Mouse (Mus musculus): ENCODE measurements around the gene Dvl3. TPM values are rescaled to one million over a fixed set of nuclear protein-coding genes. Genes with fewer than 3 reads are reported as not detected.

The Dvl3 gene
- total and polyA plus RNA-seq, 2 experiments from 2014 or later, result 11.4 to 36.9 TPM

DNA sequence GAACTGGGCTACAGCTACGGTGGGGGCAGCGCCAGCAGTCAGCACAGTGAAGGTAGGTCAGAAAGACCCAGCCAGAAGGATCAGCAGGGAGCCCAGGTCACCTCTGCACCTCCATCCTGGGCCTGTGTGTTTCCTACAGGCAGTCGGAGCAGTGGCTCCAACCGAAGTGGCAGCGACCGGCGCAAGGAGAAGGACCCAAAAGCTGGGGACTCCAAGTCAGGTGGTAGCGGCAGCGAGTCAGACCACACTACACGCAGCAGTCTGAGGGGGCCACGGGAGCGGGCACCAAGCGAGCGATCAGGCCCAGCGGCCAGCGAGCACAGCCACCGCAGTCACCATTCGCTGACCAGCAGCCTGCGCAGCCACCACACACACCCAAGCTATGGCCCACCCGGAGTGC is 14.2 kb downstream of the Dvl3 start:
- no peak for ATAC-seq (ENCODE audit: insufficient read depth, low read depth)
- DNase-seq (ENCODE audit: low spot score), result no peak
- 93% methylated on average over 20 of the region's 20 CpGs for WGBS
- Histone ChIP-seq H3K4me1 (ENCODE audit: control insufficient read depth, insufficient read depth) (peaks cover 1% of the 10 kb centered on the region; the same call in 1 of the 2 replicates), H3K4me3 (ENCODE audit: low read depth, low read length) (no peak overlapping the region), H3K9ac (replicated peaks; ENCODE audit: low read depth, low read length) (no peak overlapping the region), H3K36me3 (replicated peaks; ENCODE audit: control insufficient read depth, insufficient read depth, low read length) (peaks cover 73% of the 10 kb centered on the region), H3K4me2 (ENCODE audit: low read depth, low read length) (no peak overlapping the region), H3K9me3 (replicated peaks; ENCODE audit: control insufficient read depth, low read length) (no peaks in the 10 kb centered on the region), H3K27ac (ENCODE audit: low read depth) (no peak overlapping the region), H3K27me3 (ENCODE audit: control insufficient read depth, insufficient read depth, low read length) (no peaks in the 10 kb centered on the region)
- TF ChIP-seq EP300 (IDR thresholded peaks at IDR 0.05; ENCODE audit: low read depth) (no peak), CTCF (IDR thresholded peaks at IDR 0.05; ENCODE audit: low read depth) (no peak)

DNA sequence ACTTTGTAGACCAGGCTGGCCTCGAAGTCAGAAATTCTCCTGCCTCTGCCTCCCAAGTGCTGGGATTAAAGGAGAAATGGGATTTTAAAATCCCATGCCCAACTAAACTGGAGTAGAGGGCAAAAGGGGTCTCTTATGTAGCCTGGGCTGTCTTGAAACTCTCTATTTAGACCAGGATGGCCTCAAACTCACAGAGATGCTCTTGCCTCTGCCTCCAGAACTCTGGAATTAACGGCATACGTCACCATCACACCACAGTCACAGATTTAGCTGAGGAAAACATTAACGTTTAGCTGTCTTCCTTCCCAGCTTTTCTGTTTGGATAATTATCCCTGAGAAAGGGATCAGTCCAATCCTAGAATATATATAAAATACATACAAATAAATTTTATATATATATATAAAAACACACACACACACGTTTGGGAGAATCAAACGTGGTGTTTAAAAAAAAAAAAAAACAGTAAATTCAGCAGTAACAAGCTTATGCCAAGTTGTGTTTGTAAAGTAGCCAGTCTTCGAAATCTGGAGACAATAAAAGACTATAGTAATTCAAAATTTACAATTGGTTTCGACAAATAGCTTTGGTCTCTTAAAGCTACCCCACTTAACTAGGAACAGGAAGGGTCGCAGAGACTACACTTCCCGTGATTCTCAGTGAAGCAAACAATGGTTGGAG is 18.0 kb downstream of the Dvl3 start:
- DNase-seq (ENCODE audit: low spot score) (no peak), ATAC-seq (ENCODE audit: insufficient read depth, low read depth) (no peak)
- Histone ChIP-seq H3K27me3 (ENCODE audit: control insufficient read depth, insufficient read depth, low read length) (no peaks in the 10 kb centered on the region), H3K9me3 (replicated peaks; ENCODE audit: control insufficient read depth, low read length) (no peaks in the 10 kb centered on the region), H3K27ac (ENCODE audit: low read depth) (no peak overlapping the region), H3K4me2 (ENCODE audit: low read depth, low read length) (0 out of 2 replicates have a peak overlapping the region, but pooled peaks have one; percentile 25), H3K9ac (replicated peaks; ENCODE audit: low read depth, low read length) (no peak overlapping the region), H3K36me3 (replicated peaks; ENCODE audit: control insufficient read depth, insufficient read depth, low read length) (peaks cover 53% of the 10 kb centered on the region), H3K4me1 (ENCODE audit: control insufficient read depth, insufficient read depth) (peaks cover 21% of the 10 kb centered on the region), H3K4me3 (ENCODE audit: low read depth, low read length) (no peak overlapping the region)
- WGBS, result 41% methylated on average over 10 of the region's 10 CpGs
- no peak for TF ChIP-seq CTCF (IDR thresholded peaks at IDR 0.05; ENCODE audit: low read depth)
- TF ChIP-seq EP300 (IDR thresholded peaks at IDR 0.05; ENCODE audit: low read depth), result no peak

- no peaks in the 10 kb centered on the region for H3K9me3 ChIP-seq (replicated peaks; ENCODE audit: control insufficient read depth, low read length)
- H3K4me3 ChIP-seq (ENCODE audit: low read depth, low read length), result peak within 1 kb of the TSS; percentile 96
- TF ChIP-seq EP300 (IDR thresholded peaks at IDR 0.05; ENCODE audit: low read depth) (no peak), CTCF (IDR thresholded peaks at IDR 0.05; ENCODE audit: low read depth) (no peak)
- peak; percentile 99 for DNase-seq (ENCODE audit: low spot score)
- H3K4me2 ChIP-seq (ENCODE audit: low read depth, low read length), result peak within 1 kb of the TSS; percentile 80
- H3K36me3 ChIP-seq (replicated peaks; ENCODE audit: control insufficient read depth, insufficient read depth, low read length), result peaks cover 53% of the 10 kb centered on the region
- H3K4me1 ChIP-seq (ENCODE audit: control insufficient read depth, insufficient read depth), result peaks cover 21% of the 10 kb centered on the region
- peak within 1 kb of the TSS; percentile 93 for H3K27ac ChIP-seq (ENCODE audit: low read depth)
- peak within 1 kb of the TSS; percentile 92 for H3K9ac ChIP-seq (replicated peaks; ENCODE audit: low read depth, low read length)
- no peaks in the 10 kb centered on the region for H3K27me3 ChIP-seq (ENCODE audit: control insufficient read depth, insufficient read depth, low read length)
- ATAC-seq (ENCODE audit: insufficient read depth, low read depth), result peak; percentile 96
- WGBS, result under 1% methylated on average over 51 of the region's 52 CpGs
Observed at GRCm38 (mm10) chr16:20535296-20536080, 18.7 kb downstream of the Dvl3 start, which contains the start of gene Ap2m1. Gene Ap2m1 (plus strand): TSS chr16:20535478.

DNA sequence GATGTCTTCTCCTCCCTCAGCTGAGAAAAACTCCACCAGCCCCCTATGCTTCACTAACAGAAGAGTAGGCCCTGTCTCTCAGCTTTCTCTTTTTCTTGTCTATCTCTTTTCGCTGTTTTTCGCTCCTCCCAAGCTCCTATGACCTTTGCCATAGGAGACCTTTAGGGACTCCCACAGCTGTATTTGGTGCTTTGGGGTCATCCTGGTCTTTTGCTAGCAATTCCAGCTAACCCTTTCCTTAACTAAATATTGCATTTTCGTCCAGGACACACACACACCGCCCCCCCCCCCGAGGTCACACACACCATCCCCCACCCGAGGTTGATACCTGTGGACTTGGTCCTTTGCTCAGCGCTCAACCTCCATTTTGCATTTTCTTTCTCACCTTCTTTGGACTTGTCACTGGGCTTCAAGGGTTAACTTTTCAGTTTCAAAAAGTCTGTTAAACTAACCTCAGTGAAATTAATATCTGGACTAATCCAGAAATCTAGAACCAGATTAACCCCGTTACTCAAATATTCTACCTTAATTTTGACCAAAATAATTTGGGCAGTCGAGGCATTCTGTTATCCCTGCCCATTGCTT is 19.4 kb downstream of the Dvl3 start:
- no peaks in the 10 kb centered on the region for H3K27me3 ChIP-seq (ENCODE audit: control insufficient read depth, insufficient read depth, low read length)
- H3K27ac ChIP-seq (ENCODE audit: low read depth), result peak overlapping the region; percentile 93
- ATAC-seq (ENCODE audit: insufficient read depth, low read depth), result no peak
- DNase-seq (ENCODE audit: low spot score), result no peak
- peak overlapping the region; percentile 80 for H3K4me2 ChIP-seq (ENCODE audit: low read depth, low read length)
- 24% methylated on average over 9 of the region's 9 CpGs for WGBS
- no peaks in the 10 kb centered on the region for H3K9me3 ChIP-seq (replicated peaks; ENCODE audit: control insufficient read depth, low read length)
- H3K4me3 ChIP-seq (ENCODE audit: low read depth, low read length), result peak overlapping the region; percentile 96
- H3K36me3 ChIP-seq (replicated peaks; ENCODE audit: control insufficient read depth, insufficient read depth, low read length), result peaks cover 53% of the 10 kb centered on the region
- TF ChIP-seq EP300 (IDR thresholded peaks at IDR 0.05; ENCODE audit: low read depth), result no peak
- peak overlapping the region; percentile 92 for H3K9ac ChIP-seq (replicated peaks; ENCODE audit: low read depth, low read length)
- peaks cover 21% of the 10 kb centered on the region for H3K4me1 ChIP-seq (ENCODE audit: control insufficient read depth, insufficient read depth)

DNA sequence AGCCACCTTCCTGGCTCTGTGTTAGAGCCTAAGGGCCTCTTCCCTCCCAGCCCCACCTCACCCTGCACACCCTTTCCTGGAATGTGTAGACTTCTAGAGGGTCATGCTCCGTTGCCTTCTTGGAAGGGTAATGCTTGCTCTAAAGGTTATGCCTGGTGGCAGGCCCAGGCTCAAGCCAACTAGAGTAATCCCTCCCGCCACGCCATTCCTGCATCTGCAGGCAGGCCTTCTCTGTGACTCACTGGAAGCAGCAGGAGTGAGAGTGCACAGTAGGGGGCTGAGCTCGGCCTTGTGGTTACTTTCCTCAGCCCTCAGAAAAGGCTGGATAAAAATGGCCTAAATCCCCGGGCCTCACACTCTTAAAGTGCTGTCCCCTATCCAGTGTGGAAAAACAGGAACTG is 20.3 kb downstream of the Dvl3 start:
- ATAC-seq (ENCODE audit: insufficient read depth, low read depth) (no peak), DNase-seq (ENCODE audit: low spot score) (peak; percentile 25)
- H3K9me3 ChIP-seq (replicated peaks; ENCODE audit: control insufficient read depth, low read length), result no peaks in the 10 kb centered on the region
- TF ChIP-seq EP300 (IDR thresholded peaks at IDR 0.05; ENCODE audit: low read depth) (no peak), CTCF (IDR thresholded peaks at IDR 0.05; ENCODE audit: low read depth) (0 out of 2 replicates have a peak, but pooled peaks have one; percentile 4)
- H3K4me2 ChIP-seq (ENCODE audit: low read depth, low read length), result peak overlapping the region; percentile 80
- H3K36me3 ChIP-seq (replicated peaks; ENCODE audit: control insufficient read depth, insufficient read depth, low read length), result peaks cover 53% of the 10 kb centered on the region
- no peaks in the 10 kb centered on the region for H3K27me3 ChIP-seq (ENCODE audit: control insufficient read depth, insufficient read depth, low read length)
- H3K27ac ChIP-seq (ENCODE audit: low read depth), result 0 out of 2 replicates have a peak overlapping the region, but pooled peaks have one; percentile 16
- peak overlapping the region; percentile 96 for H3K4me3 ChIP-seq (ENCODE audit: low read depth, low read length)
- peak overlapping the region; percentile 15 for H3K9ac ChIP-seq (replicated peaks; ENCODE audit: low read depth, low read length)
- 16% methylated on average over 5 of the region's 5 CpGs for WGBS
- peaks cover 21% of the 10 kb centered on the region for H3K4me1 ChIP-seq (ENCODE audit: control insufficient read depth, insufficient read depth)
